Mouse (Mus musculus): Measurements from ENCODE around the gene Pspc1. TPM values are rescaled to one million over a fixed set of nuclear protein-coding genes. Genes with fewer than 3 reads are reported as not detected.
A peak's percentile ranks its signal among the peaks of the same experiment; 100 is the strongest.
"Not testable (repeated sequence)": the region's sequence is repeated elsewhere in the genome, so short reads cannot be mapped to it uniquely, and the experiment has no call there.

Gene Pspc1
- 143 TPM in 2 replicates for total RNA-seq (2017)

- peak; percentile 90 to 95 for ATAC-seq (replicated peaks in 1 of 2; ENCODE audit: insufficient read depth in 1 of 2, low FRiP score in 2 of 2, low TSS enrichment in 1 of 2, low read depth in 1 of 2, poor library complexity in 2 of 2, severe bottlenecking in 2 of 2)
Measured at GRCm38 (mm10) chr14:56778200-56778932, at the start of gene Pspc1. Gene Pspc1, minus strand, starts transcription at chr14:56778316.

DNA sequence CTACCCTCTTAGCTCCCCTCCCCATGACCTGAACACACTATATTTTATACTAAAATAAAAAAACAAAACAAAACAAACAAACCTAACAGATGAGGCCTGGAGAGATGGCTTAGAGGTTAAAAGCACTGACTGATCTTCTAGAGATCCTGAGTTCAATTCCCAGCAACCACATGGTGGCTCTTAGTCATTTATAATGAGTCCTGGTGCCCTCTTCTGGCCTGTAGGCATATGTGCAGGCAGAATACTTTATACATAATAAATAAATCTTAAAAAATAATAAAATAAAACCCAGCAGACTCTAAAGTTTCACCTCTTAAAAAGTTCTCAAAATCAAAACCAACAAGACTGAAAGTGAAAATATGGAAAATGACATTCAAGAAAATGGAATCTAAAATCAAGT lies 46.4 kb upstream of the Pspc1 start:
- ATAC-seq (replicated peaks in 1 of 2; ENCODE audit: insufficient read depth in 1 of 2, low FRiP score in 2 of 2, low TSS enrichment in 1 of 2, low read depth in 1 of 2, poor library complexity in 2 of 2, severe bottlenecking in 2 of 2), result no peak

- no peak for ATAC-seq (replicated peaks in 1 of 2; ENCODE audit: insufficient read depth in 1 of 2, low FRiP score in 2 of 2, low TSS enrichment in 1 of 2, low read depth in 1 of 2, poor library complexity in 2 of 2, severe bottlenecking in 2 of 2)
Measured at GRCm38 (mm10) chr14:56817616-56818015, 39.5 kb upstream of the Pspc1 start.

DNA sequence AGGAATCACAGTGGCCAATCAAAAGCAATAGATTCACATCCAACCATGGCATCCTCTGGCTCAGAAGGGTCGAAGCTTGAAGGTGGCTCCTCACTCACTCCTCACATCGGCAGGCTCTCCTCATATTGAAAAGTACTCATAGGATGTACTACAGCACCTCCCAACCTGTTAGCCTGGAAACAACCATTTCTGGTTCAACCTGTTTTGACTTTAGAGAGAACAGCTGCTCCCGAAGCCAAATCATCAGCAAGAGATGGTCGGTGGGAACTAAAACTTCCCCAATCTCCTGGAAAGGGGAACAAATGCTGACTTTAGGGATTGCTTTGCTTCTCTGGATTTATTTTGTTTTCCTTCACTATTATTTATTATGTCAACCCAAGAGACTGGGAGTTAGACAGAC lies 39.0 kb upstream of the Pspc1 start:
- no peak for ATAC-seq (replicated peaks in 1 of 2; ENCODE audit: insufficient read depth in 1 of 2, low FRiP score in 2 of 2, low TSS enrichment in 1 of 2, low read depth in 1 of 2, poor library complexity in 2 of 2, severe bottlenecking in 2 of 2)

DNA sequence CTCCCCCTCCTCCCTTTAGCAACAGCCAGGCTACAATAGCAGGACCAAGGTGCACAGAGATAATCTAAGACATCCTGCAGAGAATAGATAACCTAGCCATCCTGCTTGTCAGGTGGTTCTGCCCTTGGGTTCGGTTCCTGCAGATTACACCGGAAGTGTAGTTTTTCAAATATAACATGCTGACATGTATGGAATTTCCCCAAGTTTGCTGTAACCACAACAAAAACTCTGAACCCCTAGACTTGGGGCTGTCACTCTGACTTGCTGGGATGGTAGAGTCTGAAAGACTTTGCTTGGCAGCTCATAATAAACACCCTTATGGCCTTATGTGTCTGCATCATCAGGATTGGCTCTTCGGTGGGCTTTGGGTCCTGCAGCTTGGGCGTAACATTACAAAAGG lies 38.4 kb upstream of the Pspc1 start:
- ATAC-seq (replicated peaks in 1 of 2; ENCODE audit: insufficient read depth in 1 of 2, low FRiP score in 2 of 2, low TSS enrichment in 1 of 2, low read depth in 1 of 2, poor library complexity in 2 of 2, severe bottlenecking in 2 of 2), result no peak

DNA sequence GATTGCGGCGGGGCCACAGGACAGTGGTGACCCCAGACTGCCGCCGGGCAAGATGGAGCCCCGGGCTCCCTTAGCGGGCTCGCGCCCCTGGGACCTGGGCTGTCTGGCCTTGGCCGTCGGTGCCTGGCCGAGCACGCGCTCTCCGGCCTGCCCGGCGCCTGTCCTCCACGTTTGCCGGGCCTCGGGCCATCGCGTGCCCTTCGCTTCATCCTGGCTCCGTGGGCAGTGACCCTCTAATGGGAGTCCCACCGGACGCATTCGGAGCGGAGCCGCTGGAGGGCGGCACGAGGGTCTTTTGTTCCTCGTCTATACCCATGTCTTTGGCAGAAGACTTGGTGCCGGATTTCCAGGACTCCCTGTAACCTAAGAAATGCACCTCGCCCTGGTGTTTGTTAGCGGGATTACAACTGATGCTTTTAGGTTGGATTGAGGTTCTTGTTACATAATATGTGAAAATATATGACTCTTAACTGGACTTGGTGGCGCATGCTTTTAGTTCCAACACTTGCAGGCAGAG lies 34.5 kb upstream of the Pspc1 start:
- ATAC-seq (replicated peaks in 1 of 2; ENCODE audit: insufficient read depth in 1 of 2, low FRiP score in 2 of 2, low TSS enrichment in 1 of 2, low read depth in 1 of 2, poor library complexity in 2 of 2, severe bottlenecking in 2 of 2), result peak; percentile 15 to 53; a peak in 3 of 4 replicates

DNA sequence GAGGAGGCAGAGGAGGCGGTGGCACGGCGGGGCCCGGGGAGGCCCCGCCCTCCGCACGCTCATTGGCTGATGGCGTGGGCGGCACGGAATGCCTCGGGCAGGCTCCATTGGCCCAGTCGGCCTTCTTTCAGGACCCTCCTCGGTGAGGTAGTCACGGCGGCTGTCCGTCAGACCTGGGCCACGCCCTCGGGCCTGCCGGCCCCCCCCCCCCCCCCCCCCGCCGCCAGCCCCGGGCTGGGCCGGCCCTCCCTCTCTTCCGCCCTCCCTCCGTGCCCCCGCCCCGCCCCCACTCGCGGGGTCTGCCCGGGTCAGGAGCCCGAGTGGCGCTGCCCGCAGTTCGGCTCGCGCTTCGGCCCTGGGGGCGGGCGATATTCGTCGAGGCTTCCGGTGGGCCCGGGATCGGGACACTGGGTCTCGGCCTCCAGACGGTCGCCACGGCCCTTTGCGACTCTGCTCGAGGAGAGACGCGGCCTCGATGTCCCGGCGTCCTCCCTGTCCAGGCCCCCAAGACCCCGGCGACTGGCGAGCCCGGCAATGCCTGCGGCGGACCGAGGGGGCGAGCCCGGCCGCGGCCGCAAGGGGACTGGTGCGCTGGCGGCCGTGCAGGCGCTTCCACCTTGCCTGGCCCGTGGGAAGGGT lies 33.7 kb upstream of the Pspc1 start, which contains the start of gene Zmym5:
TSS of gene Zmym5 (minus strand) at position 16 of the 639 bp plus-strand sequence.
- peak; percentile 96 to 97 for ATAC-seq (replicated peaks in 1 of 2; ENCODE audit: insufficient read depth in 1 of 2, low FRiP score in 2 of 2, low TSS enrichment in 1 of 2, low read depth in 1 of 2, poor library complexity in 2 of 2, severe bottlenecking in 2 of 2)

DNA sequence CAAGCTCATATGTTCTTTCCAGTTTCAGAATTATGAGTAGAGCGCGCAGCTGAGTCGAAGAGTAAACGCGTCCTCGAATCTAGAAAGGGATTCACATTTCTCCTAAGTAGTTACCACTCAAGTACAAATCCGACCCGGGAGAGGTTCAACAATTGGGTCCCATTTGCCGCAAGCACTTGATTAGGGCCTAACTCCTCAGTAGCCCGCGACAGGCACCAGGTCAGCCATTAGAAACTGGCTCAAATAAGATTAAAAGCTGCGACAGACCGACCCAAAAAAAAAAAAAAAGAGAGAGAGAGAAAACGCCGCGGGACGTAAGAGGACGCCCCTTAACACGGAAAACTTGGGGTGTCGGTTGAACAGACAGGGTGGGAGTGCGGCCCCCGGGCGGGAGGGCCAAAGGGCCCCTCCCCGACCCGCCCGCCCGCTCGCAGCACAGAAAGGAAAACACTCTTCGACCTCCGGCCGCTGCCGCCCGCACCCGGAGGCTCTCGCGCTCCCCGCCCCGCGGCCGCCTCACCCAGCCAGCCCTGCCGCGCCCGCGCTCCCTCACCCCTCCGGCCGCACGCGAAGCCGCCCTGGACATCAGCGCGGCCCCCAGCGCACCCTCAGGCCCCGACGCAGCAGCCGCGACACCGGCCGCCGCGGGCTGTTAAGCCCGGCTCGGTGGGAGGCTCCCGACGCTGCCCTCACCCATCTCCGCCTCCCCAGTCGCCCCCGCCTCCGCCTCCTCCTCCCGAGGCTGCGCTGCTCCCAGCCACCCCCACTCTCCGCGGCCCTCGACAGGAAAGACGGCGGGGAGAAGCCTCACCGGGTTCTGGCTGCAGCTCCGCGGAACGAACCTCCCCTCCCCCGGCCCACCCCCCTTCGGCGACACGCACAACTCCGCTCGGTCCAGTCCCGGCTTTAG lies 32.9 kb upstream of the Pspc1 start:
- peak in 1 of 2 experiments; percentile 63; a peak in 3 of 4 replicates for ATAC-seq (replicated peaks in 1 of 2; ENCODE audit: insufficient read depth in 1 of 2, low FRiP score in 2 of 2, low TSS enrichment in 1 of 2, low read depth in 1 of 2, poor library complexity in 2 of 2, severe bottlenecking in 2 of 2)

DNA sequence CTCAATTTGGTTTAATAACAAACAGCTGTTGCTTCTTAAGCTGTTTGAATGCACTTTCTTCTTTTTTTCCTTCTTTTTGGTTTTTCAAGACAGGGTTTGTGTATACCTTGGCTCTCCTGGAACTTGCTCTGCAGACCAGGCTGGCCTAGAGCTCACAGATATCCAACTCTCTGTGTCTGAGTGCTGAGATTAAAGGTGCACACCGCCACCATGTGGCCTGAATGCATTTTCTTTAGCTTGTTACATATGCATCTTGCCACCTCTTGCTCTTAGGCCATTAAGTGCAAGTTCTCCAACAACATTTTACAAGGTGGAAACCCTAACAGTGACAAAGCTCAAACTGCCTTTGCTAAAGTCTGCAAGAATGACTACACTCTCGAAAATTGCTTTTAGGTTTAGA lies 15.1 kb upstream of the Pspc1 start:
- no peak for ATAC-seq (replicated peaks in 1 of 2; ENCODE audit: insufficient read depth in 1 of 2, low FRiP score in 2 of 2, low TSS enrichment in 1 of 2, low read depth in 1 of 2, poor library complexity in 2 of 2, severe bottlenecking in 2 of 2)

GRCm38 (mm10) chr14:56784575-56784974 lies 6.5 kb upstream of the Pspc1 start:
- no peak for ATAC-seq (replicated peaks in 1 of 2; ENCODE audit: insufficient read depth in 1 of 2, low FRiP score in 2 of 2, low TSS enrichment in 1 of 2, low read depth in 1 of 2, poor library complexity in 2 of 2, severe bottlenecking in 2 of 2)

DNA sequence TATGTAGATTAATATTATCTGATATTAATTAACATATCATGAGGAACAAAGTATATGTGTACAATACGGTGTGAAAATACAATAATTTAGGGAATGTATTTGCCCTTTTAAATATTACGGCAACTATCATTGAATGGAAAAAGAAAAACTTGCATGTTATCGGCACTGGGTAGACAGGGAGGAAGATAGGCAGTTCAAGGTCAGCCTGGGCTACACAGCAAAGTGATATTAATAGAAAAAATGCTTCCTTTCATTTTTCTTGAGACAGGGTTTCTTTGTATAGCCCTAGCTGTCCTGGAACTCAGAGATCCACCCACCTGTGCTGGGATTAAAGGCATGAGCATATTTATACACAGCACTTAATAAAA lies 801 bp upstream of the Pspc1 start:
- no peak for ATAC-seq (replicated peaks in 1 of 2; ENCODE audit: insufficient read depth in 1 of 2, low FRiP score in 2 of 2, low TSS enrichment in 1 of 2, low read depth in 1 of 2, poor library complexity in 2 of 2, severe bottlenecking in 2 of 2)

GRCm38 (mm10) chr14:56777360-56778136 lies 568 bp downstream of the Pspc1 start:
- peak; percentile 2 to 48; a peak in 2 of 4 replicates for ATAC-seq (replicated peaks in 1 of 2; ENCODE audit: insufficient read depth in 1 of 2, low FRiP score in 2 of 2, low TSS enrichment in 1 of 2, low read depth in 1 of 2, poor library complexity in 2 of 2, severe bottlenecking in 2 of 2)

DNA sequence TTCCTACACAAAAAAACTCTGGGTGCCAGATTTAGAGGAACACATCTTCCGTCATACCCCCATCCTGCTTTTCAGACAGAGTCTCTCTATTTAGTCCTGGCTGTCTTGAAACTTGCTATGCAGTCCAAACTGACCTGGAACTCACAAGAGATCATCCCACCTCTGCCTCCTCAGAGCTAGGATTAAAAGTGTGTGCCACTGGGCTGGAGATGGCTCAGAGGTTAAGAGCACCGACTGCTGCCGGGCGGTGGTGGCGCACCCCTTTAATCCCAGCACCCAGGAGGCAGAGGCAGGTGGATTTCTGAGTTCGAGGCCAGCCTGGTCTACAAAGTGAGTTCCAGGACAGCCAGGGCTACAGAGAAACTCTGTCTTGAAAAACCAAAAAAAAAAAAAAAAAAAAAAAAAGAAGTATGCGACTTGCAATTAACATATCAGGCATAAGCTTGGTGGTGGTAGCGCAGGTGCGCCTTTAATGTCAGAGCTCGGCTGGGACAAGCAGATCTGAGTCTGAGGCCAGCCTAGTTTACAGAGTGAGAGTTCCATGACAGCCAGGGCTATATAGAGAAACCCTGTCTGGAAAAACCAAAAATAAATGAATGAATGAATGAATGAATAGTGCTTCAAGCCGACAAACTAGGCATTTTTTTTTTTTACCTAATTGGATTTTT lies 1.4 kb downstream of the Pspc1 start:
- no peak for ATAC-seq (replicated peaks in 1 of 2; ENCODE audit: insufficient read depth in 1 of 2, low FRiP score in 2 of 2, low TSS enrichment in 1 of 2, low read depth in 1 of 2, poor library complexity in 2 of 2, severe bottlenecking in 2 of 2)

GRCm38 (mm10) chr14:56775416-56775815 lies 2.7 kb downstream of the Pspc1 start:
- no peak for ATAC-seq (replicated peaks in 1 of 2; ENCODE audit: insufficient read depth in 1 of 2, low FRiP score in 2 of 2, low TSS enrichment in 1 of 2, low read depth in 1 of 2, poor library complexity in 2 of 2, severe bottlenecking in 2 of 2)

GRCm38 (mm10) chr14:56766438-56766837 lies 11.7 kb downstream of the Pspc1 start:
- ATAC-seq (replicated peaks in 1 of 2; ENCODE audit: insufficient read depth in 1 of 2, low FRiP score in 2 of 2, low TSS enrichment in 1 of 2, low read depth in 1 of 2, poor library complexity in 2 of 2, severe bottlenecking in 2 of 2), result not testable (repeated sequence)

- not testable (repeated sequence) for ATAC-seq (replicated peaks in 1 of 2; ENCODE audit: insufficient read depth in 1 of 2, low FRiP score in 2 of 2, low TSS enrichment in 1 of 2, low read depth in 1 of 2, poor library complexity in 2 of 2, severe bottlenecking in 2 of 2)
Measured at GRCm38 (mm10) chr14:56765117-56765516, 13.0 kb downstream of the Pspc1 start.
